Mouse (Mus musculus) megakaryocyte, adult 5-6 weeks (primary cell): ENCODE data around the gene Cnppd1. TPM values are rescaled to one million over a fixed set of nuclear protein-coding genes. Genes with fewer than 3 reads are reported as not detected.

Experiments used
- ATAC-seq: 2 replicates; pipeline ENCODE4 v1.8.0; 2016; ENCODE audit warnings: mild to moderate bottlenecking, inconsistent platforms; ENCODE audit not compliant: poor library complexity, severe bottlenecking
- total RNA-seq, 2 experiments: library from RNA; stranded (forward) in 1 of 2; stranded (reverse) in 1 of 2; fragments of 153-499, 151-499 nt in 1 of 2; fragments of 221-1000, 200-1000 nt in 1 of 2; gene quantifications; 2 replicates each; pipeline versions ENCODE4 v1.2.3 to v1.2.4; 2015 to 2017

Gene Cnppd1
- 31.1 and 32.0 TPM in 2 replicates for total RNA-seq (2015)
- 50.6 and 74.5 TPM in 2 replicates for total RNA-seq (2017)

DNA sequence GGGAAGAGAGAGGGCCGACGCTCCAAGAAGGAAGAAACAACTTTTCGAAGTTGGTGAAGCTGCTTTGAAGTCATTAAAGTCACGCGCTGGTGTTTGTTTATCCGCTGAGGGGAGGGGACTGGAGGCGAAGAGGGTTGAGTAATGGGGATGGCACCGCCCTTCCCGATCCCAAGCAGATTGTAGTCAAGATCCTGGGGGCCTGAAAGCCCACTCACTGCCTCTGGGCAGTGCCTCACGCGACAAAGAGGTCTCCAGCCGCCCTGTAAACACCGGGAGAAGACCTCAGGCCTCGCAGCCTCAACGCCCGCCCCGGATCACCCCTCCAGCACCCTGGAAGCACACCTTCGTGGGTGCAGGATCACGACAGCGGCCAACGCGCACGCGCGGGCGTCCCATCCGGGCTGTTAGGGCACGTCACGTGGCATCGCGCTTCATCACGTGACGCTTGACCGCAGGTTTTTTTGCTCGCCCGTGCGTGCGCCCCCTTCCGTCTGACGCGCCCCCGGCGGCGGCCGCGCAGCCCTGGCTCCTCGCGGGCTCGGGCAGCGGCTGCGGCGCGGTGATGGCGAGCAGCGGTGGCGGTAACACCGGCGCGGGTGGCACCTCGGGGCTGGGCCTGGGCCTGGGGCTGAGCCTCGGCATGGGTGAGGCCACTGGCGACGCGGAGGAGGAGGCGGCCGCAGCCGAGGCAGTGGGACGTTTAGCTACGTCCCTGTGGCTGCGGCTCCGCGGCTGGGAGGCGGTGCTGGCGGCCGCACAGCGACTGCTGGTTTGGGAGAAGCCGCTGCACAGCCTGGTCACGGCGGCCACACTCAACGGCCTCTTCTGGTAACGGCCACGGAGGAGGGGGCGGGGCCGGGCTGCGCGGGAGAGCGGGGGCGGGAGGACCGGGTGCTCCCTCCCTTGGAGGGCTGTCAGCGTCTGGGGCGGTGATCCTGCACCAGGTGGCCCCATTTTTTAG, at the start of gene Cnppd1, which contains the start of gene Retreg2:
TSS of gene Cnppd1 (minus strand) at position 411 of the 961 bp plus-strand sequence.
TSS of gene Retreg2 (plus strand) at position 478 of the 961 bp plus-strand sequence.
- peak; percentile 58 for ATAC-seq

DNA sequence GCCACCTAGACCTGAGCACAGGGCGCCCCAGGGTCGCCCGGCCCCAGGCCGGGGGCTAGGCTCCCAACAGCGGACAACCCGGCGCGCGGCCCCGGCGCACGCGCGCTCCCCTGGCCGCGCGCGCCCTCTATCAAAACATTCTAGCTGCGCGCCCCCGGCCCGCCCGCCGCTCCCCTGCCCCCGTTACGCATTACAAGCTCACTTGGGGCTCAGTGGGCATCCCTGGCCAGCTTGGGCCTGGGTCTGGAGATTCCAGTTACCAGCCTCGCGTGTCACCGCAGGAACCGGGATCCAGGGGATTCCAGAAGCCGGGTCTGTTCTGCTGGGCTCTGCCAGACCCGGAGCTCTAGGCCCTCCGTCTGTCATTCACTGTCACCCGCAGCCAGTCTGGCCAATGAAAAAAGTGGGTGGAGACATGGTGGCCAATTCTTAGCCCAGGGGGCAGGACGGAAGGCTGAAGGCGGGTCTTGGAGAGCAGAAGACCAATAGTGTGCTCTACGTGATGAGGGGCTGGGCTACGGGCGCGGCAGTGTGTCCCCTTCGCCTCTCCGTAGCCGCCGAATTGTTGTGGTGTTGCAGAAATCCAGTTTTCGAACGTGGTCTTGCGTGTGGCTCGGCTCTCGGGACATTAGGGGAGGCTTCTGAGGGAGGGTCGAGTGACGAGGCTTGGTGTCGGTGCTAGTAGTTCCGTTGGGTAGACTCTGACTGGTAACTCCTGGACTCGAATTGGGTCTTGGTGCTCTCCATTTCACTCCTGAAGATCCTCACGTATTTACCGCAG, 49.3 kb upstream of the Cnppd1 start, which contains the start of the genes Ankzf1 and Atg9a:
TSS of gene Ankzf1 (plus strand) at position 530 of the 781 bp plus-strand sequence.
TSS of gene Atg9a (minus strand) at position 575 of the 781 bp plus-strand sequence.
- peak; percentile 85 for ATAC-seq

DNA sequence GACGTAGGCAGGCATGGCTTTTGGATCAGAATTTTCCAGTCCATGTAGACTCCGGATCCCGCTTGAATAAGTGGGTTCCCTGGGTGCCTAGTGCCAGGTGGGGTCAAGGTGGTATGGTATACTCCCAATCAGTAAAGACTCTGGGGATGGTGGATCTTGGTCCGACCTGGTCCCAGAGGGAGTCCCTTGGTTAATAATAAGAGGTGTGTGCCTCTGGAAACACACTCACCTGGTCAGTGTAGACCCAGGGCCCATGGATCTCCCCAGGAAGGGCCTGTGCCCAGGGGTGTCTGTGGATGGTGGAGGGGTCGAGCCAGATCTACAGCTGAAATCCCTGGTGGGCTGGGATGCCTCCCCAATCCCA, 48.7 kb upstream of the Cnppd1 start:
- ATAC-seq, result no peak

DNA sequence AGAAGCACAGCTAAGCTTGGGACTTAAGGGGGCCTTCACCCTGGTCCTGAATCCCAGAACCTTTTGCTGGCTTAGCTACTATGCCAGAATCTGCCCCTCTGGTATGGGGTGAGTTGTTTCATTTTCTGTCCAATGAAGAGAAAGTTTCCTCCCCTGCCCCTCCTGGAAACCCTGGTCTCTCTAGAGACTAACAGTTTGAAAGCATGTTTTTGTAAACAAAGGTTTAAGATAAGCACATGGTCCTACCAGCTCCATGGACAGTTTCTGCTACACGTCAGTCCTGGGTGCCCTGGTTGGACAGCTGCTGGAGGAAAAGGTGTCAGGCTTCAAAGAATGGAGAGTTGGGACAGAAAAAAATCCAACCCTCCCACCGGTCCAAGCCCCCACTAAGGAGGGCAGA, 48.1 kb upstream of the Cnppd1 start:
- ATAC-seq, result no peak

DNA sequence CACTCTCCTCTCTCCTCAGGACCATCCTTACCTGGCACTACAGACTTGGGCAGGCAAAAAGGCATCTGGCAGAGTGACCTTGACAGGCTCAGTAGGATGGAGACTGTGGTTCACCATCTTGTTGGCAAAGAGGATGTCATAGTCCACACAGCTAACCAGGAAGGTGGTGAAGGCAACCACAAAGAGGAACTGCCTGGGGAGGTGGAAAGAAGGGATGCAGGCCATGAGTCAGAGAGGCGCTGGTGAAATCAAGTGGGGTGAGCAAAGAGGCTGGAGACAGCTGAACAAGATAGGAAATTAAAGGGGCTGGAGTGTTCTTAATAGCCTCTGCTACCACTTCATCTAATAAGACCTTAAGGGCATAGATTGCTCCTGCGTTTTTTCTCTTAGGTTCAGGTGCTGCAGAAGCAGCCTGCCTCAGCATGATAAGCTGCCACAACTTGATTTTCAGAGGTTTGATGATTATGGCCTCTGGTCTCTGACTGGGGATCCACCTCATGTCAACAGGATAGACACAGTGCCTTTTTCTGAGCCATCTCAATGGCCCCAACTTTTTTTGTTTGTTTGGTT, 45.5 kb upstream of the Cnppd1 start:
- ATAC-seq, result peak; percentile 74

DNA sequence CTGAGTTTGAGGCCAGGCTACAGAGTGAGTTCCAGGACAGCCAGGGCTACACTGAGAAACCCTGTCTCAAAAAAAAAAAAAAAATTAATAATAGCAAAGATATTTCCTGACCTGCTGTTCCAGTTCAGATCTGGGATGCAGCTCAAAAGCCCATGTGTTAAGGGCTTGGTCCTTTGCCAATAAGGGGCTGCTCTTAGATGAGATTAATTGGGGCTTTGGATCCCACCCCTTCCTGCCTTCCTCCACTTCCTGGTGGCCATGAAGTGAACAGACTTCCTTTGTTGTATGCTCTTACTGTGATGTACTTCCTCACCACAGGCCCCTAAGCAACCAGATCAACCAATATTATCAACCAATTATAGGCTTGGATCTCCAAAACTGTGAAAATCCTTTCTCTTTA, 44.6 kb upstream of the Cnppd1 start:
- ATAC-seq, result no peak

DNA sequence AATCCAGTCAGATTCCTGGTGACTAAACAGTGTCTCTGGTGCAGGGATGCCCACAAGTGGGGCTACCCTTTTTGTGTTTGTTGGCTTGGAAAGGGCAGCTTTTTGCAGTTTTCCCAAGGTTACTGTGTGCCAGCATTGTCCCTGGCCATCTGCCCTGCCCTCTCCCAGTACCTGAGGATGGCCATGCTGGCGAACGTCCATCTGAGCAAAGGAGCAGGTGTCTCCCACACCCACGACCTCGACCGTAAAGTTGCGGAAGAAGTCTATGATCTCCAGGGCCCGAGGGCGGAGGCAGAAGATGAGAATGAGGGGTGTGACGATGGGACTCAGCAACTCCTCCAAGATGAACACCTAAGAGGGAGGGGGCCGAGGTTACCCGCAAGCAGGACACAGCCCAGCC, 43.0 kb upstream of the Cnppd1 start:
- ATAC-seq, result no peak

DNA sequence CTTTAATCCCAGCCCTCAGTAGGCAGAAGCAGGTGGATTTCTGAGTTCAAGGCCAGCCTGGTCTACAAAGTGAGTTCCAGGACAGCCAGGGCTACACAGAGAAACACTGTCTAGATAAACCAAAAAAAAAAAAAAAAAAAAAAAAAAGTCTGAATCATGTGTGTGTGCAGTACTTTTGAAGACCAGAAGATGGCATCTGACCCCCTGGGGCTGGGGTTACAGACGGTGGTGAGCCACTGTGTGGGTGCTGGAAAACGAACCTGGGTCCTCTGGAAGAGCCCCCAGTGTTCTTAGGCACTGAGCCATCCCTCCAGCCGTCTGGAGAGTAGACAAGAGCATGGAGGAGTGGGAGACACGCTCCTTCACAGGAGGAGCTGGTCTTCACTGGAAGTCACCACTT, 39.6 kb upstream of the Cnppd1 start:
- no peak for ATAC-seq

DNA sequence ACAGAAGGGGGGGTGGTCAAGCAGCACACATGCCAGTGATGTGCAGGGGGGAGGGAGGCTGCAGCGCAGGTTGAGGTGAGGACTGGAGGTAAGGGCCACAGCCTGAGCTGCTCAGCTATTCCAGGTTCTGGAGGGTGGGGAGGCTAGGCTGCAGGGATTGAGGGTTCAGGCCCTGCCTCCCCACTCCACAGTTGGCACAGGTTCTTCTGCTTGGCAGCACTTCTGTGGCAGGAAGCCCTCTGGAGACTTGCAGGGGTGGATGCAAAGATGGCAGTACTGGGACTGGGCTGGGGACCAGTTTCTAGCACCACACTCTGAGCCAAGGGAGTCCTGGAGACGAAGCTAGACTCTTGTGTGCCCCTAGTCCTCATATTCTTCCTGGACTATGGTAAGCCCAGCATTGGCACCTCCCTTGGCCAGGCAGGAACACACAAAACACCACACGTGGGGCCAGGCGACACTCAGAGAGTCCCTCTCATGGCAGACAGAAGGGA, 38.9 kb upstream of the Cnppd1 start:
- no peak for ATAC-seq

DNA sequence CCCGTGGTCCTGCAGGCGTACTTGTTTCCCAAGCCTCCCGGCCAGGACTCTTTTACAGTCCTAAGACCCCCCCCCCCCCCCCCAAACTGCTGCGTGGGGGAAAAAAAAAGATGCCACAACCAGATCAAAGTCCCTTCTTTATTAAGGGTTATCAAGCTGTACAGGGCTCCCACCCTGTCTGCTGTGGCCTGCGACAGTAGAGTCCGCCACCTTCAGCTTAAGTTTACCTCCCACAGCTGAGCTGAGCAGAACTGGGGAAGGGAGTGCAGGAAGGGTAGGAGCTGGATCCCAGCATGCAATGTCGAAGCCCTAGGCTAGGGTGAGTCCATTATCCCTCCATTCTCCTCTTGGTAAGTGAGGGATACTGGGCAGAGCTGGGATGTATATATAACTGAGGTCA, 38.2 kb upstream of the Cnppd1 start:
- no peak for ATAC-seq

DNA sequence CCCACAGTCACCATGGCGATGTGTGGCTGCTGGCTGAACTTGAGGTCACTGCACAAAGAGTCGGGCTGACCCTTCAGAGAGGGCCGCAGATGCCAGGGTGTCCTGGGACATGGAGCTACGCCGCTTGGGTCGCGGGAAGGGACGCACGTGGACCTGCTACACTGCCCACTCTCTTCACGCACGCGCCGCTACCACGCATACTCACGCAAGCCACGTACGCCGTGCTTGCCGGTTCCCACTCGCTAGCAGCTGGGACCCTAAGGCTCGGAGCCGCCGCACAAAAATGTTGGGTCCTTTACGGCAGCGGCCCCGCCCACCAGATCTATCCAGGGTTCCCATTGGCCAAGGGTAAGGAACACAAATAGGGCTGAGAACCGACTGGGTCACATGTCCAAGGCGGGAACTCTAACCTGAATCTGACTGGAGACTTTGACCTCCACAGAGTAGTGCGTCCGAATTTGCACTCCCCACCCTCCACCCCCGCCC, 37.6 kb upstream of the Cnppd1 start, which contains the start of gene Abcb6:
TSS of gene Abcb6 (minus strand) at position 288 of the 486 bp plus-strand sequence.
- ATAC-seq, result peak; percentile 90

DNA sequence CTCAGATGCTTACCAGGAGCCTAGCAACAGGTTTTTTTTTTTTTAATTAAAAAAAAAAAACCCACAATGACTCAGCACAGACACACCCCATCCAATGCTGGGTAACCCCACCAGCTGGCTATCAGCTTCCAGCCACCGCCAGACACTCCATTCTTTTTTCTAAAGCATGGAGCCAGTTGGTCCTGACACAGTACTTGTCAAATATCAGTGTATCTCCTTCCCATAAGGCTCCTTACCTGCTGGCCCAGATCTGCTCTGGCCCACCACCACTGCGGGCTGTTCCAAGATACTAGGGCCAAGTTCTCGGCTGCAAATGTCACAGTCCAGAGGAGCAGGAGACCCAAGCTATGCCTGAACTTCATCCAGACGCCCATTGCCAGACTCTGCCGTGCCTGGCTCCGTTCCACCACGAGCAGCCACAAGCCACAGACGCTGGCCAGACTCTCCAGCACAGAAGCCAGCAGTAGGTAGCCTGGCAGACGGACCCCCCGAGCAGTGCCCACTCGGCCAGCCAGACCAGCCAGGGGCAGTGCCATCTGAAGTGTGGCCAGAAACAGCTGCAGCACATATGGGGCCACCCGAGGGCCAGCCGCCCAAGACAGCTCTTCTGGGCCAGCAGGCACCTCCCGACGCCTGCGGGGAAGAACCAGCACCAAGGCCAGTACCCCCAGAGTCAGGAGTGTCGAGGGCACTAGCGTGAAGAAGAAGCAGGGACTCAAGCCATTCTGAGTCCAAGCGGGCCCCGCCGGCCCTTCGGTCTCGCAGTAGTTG, 37.0 kb upstream of the Cnppd1 start:
- ATAC-seq, result peak; percentile 59

DNA sequence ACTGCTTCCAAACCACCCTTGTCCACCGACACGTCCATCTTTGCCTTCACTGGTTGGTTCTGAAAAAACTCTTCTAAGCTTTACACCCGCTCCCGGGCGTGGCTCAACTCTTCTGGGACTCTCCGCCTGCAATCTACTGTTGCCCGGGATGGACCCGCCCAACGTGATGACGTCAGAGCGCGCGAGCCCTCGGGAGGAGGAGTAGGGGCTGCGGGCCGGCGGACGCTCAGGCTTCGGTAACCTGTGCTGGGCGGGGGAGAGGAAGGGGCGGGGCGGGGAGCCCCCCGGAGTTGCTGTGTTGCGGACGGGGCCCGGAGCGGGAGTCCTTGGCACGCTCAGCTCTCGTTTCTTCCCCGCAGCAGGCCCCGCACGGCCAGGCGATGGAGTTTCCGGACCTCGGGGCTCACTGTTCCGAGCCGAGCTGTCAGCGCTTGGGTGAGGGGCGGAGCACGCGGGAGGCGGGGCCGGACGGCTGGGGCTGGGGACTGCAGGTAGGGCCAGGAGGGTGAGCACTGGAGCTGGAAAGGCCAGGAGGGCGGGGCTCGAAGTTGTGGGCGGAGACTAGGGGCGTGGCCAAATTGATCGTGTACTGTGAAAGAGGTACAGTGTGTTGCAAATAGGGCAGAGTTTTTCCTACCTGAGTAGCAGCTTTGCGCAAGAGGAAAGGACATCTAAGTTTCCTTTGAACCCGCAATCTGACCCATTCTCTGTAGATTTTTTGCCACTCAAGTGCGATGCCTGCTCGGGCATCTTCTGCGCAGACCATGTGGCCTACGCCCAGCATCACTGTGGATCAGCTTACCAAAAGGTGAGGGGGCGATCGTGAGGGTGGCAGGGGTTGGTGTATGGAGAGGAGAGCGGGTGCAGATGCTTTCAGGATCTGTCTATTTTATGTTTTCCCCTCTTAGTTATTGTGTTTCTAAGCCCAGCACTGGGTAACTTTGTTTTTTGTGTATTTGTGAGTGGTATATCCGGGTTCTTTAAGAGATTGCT, 26.3 kb upstream of the Cnppd1 start, which contains the start of gene Zfand2b:
TSS of gene Zfand2b (plus strand) at position 175 of the 993 bp plus-strand sequence.
- ATAC-seq, result peak; percentile 92

DNA sequence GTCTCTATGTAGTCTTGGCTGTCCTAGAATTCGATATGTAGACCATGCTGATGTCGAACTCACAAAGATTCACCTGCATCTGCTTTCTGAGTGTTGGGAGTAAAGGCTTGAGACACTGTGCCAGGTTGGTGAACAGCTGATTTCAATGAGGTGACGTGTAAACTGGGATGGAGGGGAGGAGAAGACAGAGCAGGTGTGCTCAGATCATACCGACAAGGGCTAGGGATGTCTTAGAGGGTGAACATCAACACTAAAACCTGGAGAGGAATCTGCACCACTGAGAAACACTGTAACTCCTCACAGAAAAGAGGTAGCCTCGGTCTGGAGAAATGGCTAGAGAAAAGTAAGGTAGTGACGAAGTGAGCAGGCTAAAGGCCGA, 25.6 kb upstream of the Cnppd1 start:
- ATAC-seq, result no peak

DNA sequence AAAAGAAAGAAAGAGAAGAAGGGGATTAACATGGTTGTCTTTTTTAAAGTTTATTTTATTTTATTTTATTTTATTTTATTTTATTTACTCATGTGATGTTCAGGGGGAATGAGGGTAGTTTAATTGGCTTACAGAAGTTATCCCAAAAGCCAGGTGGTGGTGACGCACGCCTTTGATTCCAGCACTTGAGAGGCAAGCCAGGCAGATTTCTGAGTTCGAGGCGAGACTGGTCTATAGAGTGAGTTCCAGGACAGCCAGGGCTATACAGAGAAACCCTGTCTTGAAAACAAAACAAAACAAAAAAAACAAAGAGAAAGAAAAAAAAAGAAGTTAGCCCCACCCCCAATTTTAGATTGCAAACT, 17.7 kb upstream of the Cnppd1 start:
- no peak for ATAC-seq

DNA sequence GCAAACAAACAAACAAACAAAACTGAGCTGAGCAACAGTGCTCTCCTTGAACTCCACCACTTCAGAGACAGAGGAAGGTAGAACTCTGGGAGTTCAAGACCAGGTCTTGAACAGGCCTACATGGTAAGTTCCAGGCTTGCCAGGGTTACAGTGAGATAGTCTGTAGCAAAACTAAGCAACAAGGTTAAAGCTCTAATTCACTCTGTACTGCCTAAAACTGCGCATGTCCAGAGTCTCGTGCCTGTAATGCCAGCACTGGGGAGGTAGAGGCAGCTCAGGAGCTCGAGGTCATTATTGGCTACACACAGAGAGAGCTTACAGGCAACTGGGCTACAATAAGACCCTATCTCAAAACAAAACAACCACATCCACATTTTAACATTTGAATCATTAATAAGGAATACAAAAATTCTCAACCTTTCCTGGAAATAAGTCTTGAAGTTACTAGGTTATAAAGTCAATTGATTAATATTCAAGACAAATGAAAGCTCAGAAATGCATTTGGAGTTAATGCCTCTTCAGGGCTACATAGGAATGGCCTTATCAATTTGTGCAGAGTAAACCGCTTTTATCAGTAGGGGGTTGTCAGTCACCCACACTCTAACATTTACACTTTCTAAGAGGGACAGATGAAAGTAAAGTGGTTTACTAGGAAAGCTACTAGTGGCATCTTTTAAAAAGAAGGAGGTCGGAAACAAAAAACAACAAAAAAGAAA, 17.2 kb upstream of the Cnppd1 start:
- ATAC-seq, result no peak

DNA sequence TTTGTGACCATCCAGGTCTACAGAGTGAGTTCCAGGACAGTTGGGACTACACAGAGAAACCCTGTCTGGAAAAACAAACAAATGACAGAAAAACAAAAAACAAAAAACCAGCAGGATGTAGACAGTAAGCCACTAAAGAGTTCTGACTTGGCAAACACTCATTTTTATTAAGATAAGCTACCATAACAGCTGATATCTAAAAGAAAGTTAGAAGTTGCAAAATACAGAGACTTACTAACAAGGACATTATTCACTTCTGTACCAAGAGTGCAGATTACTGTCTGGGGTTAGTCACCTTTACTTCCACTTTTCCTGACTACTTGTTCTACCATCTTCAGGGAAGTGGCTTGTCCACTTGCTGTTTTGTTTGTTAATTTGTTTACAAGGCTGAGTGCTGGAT, 16.5 kb upstream of the Cnppd1 start:
- no peak for ATAC-seq

DNA sequence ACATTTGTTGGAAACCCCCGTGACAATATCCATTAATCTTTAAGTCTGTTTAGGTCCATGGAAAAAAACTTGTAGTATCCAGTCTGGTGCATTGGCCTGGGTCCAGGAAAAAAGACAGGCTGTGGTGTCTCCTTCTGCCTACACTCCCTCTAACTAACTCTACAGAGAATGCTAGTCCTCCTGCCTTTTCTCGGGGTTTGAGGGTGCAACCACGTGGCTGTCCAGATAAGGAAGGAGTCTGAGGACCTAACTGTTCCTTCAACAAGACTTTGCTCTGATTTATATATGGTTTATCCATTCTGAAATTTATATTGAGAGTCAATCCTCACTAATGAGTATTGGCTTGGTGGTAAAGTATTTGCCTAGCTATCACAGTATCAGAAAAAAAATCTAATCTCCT, 13.3 kb upstream of the Cnppd1 start:
- no peak for ATAC-seq
